Mouse (Mus musculus): ENCODE data around the gene Necap2. TPM values are rescaled to one million over a fixed set of nuclear protein-coding genes. Genes with fewer than 3 reads are reported as not detected.
A peak's percentile ranks its signal among the peaks of the same experiment; 100 is the strongest.

The Necap2 gene
- polyA plus RNA-seq, 1 experiment from 2014 or later, result 47.7 TPM

DNA sequence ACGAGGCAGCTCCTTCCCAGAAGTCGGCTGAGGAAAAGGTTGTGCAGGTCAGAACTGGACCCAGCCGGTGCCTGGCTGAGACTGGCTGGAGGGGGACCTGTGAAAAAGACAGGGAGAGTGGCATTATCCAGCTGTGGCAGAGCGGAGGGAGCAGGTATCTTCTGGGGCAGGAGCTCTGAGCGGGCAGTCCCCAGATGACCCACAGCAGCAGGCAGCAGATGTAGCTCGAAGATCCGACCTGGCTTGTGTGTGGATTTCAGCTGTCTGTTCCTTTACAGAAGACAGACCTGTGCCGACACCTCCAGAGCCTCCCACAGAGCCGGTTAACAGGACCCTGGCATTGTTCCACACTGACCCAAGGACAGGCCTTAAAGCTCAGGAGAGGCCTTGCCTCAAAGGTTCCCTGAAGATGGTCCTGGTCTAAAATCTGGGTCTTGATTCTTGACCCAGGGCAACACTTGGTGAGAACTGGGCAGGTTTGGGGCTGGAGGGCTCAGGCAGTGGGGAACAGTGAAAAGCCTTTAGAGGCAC, 10.6 kb downstream of the Necap2 start:
- no peak overlapping the region for H3K27ac ChIP-seq (ENCODE audit: low read depth, low read length)

GRCm38 (mm10) chr4:141066709-141067515, 11.2 kb downstream of the Necap2 start:
- ATAC-seq (ENCODE audit: insufficient read depth, low FRiP score, low TSS enrichment) (no peak), DNase-seq (ENCODE audit: low spot score) (no peak)
- peaks cover 24% of the 10 kb centered on the region for H3K36me3 ChIP-seq (ENCODE audit: control insufficient read depth, insufficient read depth, low read length)
- no peak overlapping the region for H3K4me3 ChIP-seq (ENCODE audit: low read depth, low read length)
- H3K9ac ChIP-seq (ENCODE audit: low read length), result no peak overlapping the region
- 90% methylated on average over 12 of the region's 12 CpGs for WGBS
- no peaks in the 10 kb centered on the region for H3K9me3 ChIP-seq (ENCODE audit: control insufficient read depth, low read length)
- H3K4me2 ChIP-seq (ENCODE audit: low read depth), result no peak overlapping the region
- H3K27ac ChIP-seq (ENCODE audit: low read depth, low read length), result no peak overlapping the region
- H3K4me1 ChIP-seq (ENCODE audit: control insufficient read depth, insufficient read depth, low read length), result no peaks in the 10 kb centered on the region
- H3K27me3 ChIP-seq (ENCODE audit: control insufficient read depth, insufficient read depth, low read length), result no peaks in the 10 kb centered on the region

More for the DNA sequence above, 10.6 kb downstream of the Necap2 start:
- 89% methylated on average over 9 of the region's 9 CpGs for WGBS
- no peak overlapping the region for H3K9ac ChIP-seq (ENCODE audit: low read length)
- no peaks in the 10 kb centered on the region for H3K9me3 ChIP-seq (ENCODE audit: control insufficient read depth, low read length)
- H3K4me2 ChIP-seq (ENCODE audit: low read depth), result no peak overlapping the region
- H3K4me1 ChIP-seq (ENCODE audit: control insufficient read depth, insufficient read depth, low read length), result no peaks in the 10 kb centered on the region
- DNase-seq (ENCODE audit: low spot score) (no peak), ATAC-seq (ENCODE audit: insufficient read depth, low FRiP score, low TSS enrichment) (no peak)
- H3K36me3 ChIP-seq (ENCODE audit: control insufficient read depth, insufficient read depth, low read length), result peaks cover 24% of the 10 kb centered on the region
- no peaks in the 10 kb centered on the region for H3K27me3 ChIP-seq (ENCODE audit: control insufficient read depth, insufficient read depth, low read length)
- no peak overlapping the region for H3K4me3 ChIP-seq (ENCODE audit: low read depth, low read length)

GRCm38 (mm10) chr4:141065123-141065522, 13.0 kb downstream of the Necap2 start:
- no peaks in the 10 kb centered on the region for H3K27me3 ChIP-seq (ENCODE audit: control insufficient read depth, insufficient read depth, low read length)
- H3K4me1 ChIP-seq (ENCODE audit: control insufficient read depth, insufficient read depth, low read length), result no peaks in the 10 kb centered on the region
- no peak overlapping the region for H3K4me2 ChIP-seq (ENCODE audit: low read depth)
- no peak overlapping the region for H3K4me3 ChIP-seq (ENCODE audit: low read depth, low read length)
- H3K9me3 ChIP-seq (ENCODE audit: control insufficient read depth, low read length), result no peaks in the 10 kb centered on the region
- ATAC-seq (ENCODE audit: insufficient read depth, low FRiP score, low TSS enrichment) (0 out of 2 replicates have a peak, but pooled peaks have one; percentile 8), DNase-seq (ENCODE audit: low spot score) (peak; percentile 87)
- H3K27ac ChIP-seq (ENCODE audit: low read depth, low read length), result no peak overlapping the region
- no peak overlapping the region for H3K9ac ChIP-seq (ENCODE audit: low read length)
- 3% methylated on average over 8 of the region's 8 CpGs for WGBS
- H3K36me3 ChIP-seq (ENCODE audit: control insufficient read depth, insufficient read depth, low read length), result peaks cover 24% of the 10 kb centered on the region

- ATAC-seq (ENCODE audit: insufficient read depth, low FRiP score, low TSS enrichment), result no peak
- WGBS, result 87% methylated on average over 4 of the region's 4 CpGs
These were observed 14.0 kb downstream of the Necap2 start for GRCm38 (mm10) chr4:141064104-141064659.

DNA sequence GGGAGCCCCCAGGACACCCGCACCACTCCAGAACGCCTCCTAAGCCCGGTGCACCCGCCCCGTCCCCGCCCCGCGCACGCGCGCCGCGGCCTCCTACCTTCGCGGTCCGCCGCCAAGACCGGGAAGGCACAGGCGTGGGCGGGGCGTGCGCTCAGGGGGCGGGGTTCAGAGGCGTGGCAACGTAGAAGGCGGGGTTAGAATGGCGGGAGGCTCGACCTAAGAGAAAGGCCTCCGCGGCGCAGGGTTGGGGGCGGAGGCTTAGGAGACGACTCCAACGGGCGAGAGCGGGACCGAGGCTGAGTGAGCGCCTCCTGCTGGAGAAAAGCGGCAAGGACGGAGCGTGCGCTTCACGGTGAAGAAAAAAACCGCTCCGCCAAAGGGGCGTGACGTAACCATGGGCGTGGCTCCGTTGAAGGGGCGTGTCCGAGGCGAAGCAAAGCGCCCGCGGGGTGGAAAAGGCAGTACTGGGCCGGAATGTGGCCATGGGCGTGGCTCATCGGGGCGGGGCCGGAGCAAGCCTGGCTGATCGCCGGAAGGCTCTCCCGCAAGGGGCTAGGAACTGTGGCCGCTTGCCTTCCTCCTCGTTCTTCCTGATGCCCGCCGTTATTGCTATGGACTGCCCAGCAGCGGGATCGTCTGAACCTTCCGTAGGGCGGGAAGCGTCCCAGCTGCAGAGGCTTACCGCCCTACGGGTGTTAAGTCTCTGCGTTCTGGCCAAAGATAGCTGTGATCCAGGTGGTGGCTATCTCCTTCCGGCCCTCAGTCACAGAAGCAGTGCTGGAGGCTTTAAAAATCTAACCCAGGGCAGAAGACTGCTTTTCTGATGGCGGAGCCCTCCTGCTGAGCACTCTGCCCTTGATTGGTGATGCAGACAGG, 17.5 kb downstream of the Necap2 start, which contains the start of gene Crocc:
TSS of gene Crocc (minus strand) at position 125 of the 876 bp plus-strand sequence.
- Histone ChIP-seq H3K9me3 (ENCODE audit: control insufficient read depth, low read length) (no peaks in the 10 kb centered on the region), H3K36me3 (ENCODE audit: control insufficient read depth, insufficient read depth, low read length) (no peaks in the 10 kb centered on the region), H3K27ac (ENCODE audit: low read depth, low read length) (peak within 1 kb of the TSS; percentile 79), H3K4me1 (ENCODE audit: control insufficient read depth, insufficient read depth, low read length) (peaks cover 6% of the 10 kb centered on the region; the same call in 1 of the 2 replicates), H3K4me2 (ENCODE audit: low read depth) (peak within 1 kb of the TSS; percentile 67), H3K27me3 (ENCODE audit: control insufficient read depth, insufficient read depth, low read length) (no peaks in the 10 kb centered on the region), H3K9ac (ENCODE audit: low read length) (peak within 1 kb of the TSS; percentile 77), H3K4me3 (ENCODE audit: low read depth, low read length) (peak within 1 kb of the TSS; percentile 55)
- DNase-seq (ENCODE audit: low spot score) (peak; percentile 100), ATAC-seq (ENCODE audit: insufficient read depth, low FRiP score, low TSS enrichment) (peak; percentile 90)
- under 1% methylated on average over 76 of the region's 77 CpGs for WGBS

More at GRCm38 (mm10) chr4:141064104-141064659, 14.0 kb downstream of the Necap2 start:
- no peak for DNase-seq (ENCODE audit: low spot score)
- no peaks in the 10 kb centered on the region for H3K9me3 ChIP-seq (ENCODE audit: control insufficient read depth, low read length)
- no peak overlapping the region for H3K4me2 ChIP-seq (ENCODE audit: low read depth)
- no peak overlapping the region for H3K4me3 ChIP-seq (ENCODE audit: low read depth, low read length)
- peaks cover 20% of the 10 kb centered on the region for H3K36me3 ChIP-seq (ENCODE audit: control insufficient read depth, insufficient read depth, low read length)
- H3K9ac ChIP-seq (ENCODE audit: low read length), result no peak overlapping the region
- no peak overlapping the region for H3K27ac ChIP-seq (ENCODE audit: low read depth, low read length)
- H3K4me1 ChIP-seq (ENCODE audit: control insufficient read depth, insufficient read depth, low read length), result peaks cover 6% of the 10 kb centered on the region; the same call in 1 of the 2 replicates
- no peaks in the 10 kb centered on the region for H3K27me3 ChIP-seq (ENCODE audit: control insufficient read depth, insufficient read depth, low read length)

- Histone ChIP-seq H3K4me1 (ENCODE audit: control insufficient read depth, insufficient read depth, low read length) (peaks cover 6% of the 10 kb centered on the region; the same call in 1 of the 2 replicates), H3K27me3 (ENCODE audit: control insufficient read depth, insufficient read depth, low read length) (no peaks in the 10 kb centered on the region), H3K4me3 (ENCODE audit: low read depth, low read length) (peak overlapping the region; percentile 55), H3K36me3 (ENCODE audit: control insufficient read depth, insufficient read depth, low read length) (no peaks in the 10 kb centered on the region), H3K4me2 (ENCODE audit: low read depth) (peak overlapping the region; percentile 67), H3K9me3 (ENCODE audit: control insufficient read depth, low read length) (no peaks in the 10 kb centered on the region), H3K27ac (ENCODE audit: low read depth, low read length) (peak overlapping the region; percentile 79), H3K9ac (ENCODE audit: low read length) (peak overlapping the region; percentile 77)
- DNase-seq (ENCODE audit: low spot score) (no peak), ATAC-seq (ENCODE audit: insufficient read depth, low FRiP score, low TSS enrichment) (no peak)
- under 1% methylated on average over 32 of the region's 32 CpGs for WGBS
These were observed 18.3 kb downstream of the Necap2 start for GRCm38 (mm10) chr4:141059616-141060425.

DNA sequence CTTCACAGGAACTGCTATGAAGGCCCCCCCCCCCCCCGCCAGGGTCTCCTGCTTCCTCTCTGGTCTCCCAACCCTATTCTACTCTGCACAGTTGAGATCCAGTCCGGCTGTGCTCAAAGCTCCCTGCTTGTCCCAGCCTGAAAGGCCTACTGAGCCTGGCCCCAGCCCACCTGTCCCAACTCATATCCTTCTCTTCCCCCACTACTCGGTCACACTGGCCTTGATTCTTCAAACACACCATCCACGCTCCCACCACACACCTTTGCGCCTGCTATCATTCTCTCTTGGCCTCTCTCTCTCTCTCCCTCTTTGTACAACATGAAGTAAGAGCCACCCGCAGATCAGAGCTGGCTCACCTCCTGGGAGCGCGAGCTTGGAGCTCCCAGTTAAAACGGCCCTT, 19.3 kb downstream of the Necap2 start:
- DNase-seq (ENCODE audit: low spot score), result no peak
- no peak overlapping the region for H3K9ac ChIP-seq (ENCODE audit: low read length)
- H3K9me3 ChIP-seq (ENCODE audit: control insufficient read depth, low read length), result no peaks in the 10 kb centered on the region
- ATAC-seq (ENCODE audit: insufficient read depth, low FRiP score, low TSS enrichment), result no peak
- H3K27ac ChIP-seq (ENCODE audit: low read depth, low read length), result no peak overlapping the region
- no peaks in the 10 kb centered on the region for H3K36me3 ChIP-seq (ENCODE audit: control insufficient read depth, insufficient read depth, low read length)
- 83% methylated on average over 9 of the region's 9 CpGs for WGBS
- peaks cover 8% of the 10 kb centered on the region for H3K4me1 ChIP-seq (ENCODE audit: control insufficient read depth, insufficient read depth, low read length)
- H3K4me3 ChIP-seq (ENCODE audit: low read depth, low read length), result no peak overlapping the region
- H3K27me3 ChIP-seq (ENCODE audit: control insufficient read depth, insufficient read depth, low read length), result no peaks in the 10 kb centered on the region
- H3K4me2 ChIP-seq (ENCODE audit: low read depth), result no peak overlapping the region; the same call in 1 of the 2 replicates
